Mouse (Mus musculus): ENCODE data around the gene Insm1.

The Insm1 gene

DNA sequence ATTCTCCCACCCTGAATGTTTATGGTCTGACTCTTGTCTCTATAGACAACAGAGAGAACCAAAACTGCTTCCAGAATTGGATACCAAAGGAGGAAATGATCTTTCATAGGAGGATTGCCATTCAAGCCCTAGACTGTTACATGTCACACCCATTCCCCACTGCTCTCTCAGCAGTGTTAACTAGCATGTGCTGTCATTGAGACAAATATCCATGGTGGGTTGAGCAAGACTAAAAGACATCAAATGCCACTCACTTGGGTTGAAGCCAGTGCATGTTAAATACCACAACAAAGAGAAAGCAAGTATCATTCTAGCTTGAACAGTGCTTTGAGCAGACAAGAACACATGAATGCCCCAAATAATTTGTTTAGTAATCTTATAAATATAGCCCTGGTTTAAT lies 41.2 kb downstream of the Insm1 start:
- no peak for DNase-seq (ENCODE audit: low spot score)

DNA sequence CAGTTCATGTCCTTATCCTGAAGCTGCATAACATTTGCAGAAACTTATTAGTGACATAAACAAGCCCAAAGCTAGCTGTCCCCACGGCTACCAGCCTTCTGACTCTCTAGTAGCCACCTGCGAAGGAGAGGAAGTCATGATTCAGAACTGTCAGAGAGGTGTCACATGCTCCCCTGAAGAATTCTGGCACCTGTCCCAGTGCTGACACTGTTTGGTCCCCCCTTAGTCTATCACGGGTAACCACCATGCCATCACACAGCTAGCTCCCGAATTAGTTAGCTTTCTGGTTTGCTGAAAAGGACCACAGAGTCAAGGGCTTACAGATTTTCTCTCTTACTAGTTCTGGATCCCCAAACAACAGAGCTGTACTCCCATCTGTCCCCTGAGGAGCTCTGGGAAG lies 43.3 kb downstream of the Insm1 start:
- DNase-seq (ENCODE audit: low spot score): no peak

DNA sequence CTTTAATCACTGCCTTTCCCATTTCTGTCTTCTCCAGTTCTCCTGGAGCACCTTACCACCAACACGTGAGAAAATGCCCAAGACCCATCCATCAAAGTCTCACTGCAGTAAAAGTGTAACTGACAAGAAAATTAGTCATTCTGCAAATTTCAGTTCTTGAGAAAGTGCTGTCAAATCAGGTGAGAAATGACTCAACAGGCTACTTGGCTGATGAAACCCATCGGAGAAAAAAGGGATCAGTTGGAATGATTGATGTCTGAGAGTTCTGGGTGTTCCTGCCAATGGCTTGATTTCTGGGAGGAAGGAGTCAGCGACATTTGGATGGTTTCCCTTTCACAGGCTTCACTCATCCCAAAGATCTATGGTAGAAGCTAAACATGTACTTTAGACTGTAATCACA lies 44.8 kb downstream of the Insm1 start:
- DNase-seq (ENCODE audit: low spot score): no peak

Measured in ovary, postnatal 36 days (tissue).